Mouse (Mus musculus) adrenal gland, postnatal 4 days (tissue): ENCODE measurements around the gene Fchsd2. TPM values are rescaled to one million over a fixed set of nuclear protein-coding genes. Genes with fewer than 3 reads are reported as not detected.

Experiments
- DNase-seq, 2 experiments: peaks; one replicate each; pipeline ENCODE4 v3.0.0; 2021 to 2022; ENCODE audit warnings: low spot score in 2 of 2, mixed read lengths in 2 of 2
- total RNA-seq, 2 experiments: library from RNA; stranded (reverse); gene quantifications; 2 replicates each; pipeline ENCODE4 v1.2.3; 2021

Gene Fchsd2
- total RNA-seq, 2 experiments from 2014 or later = 37.8 to 39.9 TPM

DNA sequence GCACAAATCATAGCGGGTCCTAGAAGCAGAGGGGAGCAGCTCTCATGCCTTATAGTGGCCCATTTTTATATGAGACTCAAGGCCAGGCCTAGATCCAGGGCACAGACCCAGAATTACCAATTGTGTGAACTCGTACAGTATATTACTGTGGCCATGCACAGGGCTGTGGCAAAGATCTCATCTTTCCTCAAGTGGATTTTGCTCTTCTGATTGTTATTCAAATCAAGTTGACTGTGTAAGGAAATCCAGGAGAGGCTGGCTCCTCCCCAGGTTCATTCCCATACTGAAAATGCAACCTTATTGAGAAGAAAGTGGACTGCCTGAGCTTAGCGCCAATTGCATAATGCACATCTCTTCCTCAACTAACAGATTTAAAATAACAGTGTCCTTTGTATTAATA is 190.1 kb downstream of the Fchsd2 start:
- DNase-seq = no peak

DNA sequence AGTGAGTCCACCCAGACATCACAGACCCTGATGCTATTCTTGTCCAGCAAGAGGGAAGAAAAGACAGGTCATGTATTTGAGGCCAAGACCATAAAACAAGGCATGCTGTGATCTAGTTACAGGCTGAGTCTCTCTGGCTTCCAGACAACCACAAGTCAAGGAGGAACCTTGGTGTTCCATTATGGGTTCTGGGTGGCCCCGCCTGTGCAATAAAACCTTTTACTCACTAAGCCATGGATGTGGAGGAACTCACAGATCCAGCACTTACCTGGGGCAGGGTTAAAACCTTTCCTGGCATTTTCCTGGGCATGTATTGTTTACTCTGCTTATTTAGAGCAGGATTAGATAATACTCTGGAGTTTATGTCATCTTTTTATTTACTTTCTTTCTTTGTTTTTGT is 191.8 kb downstream of the Fchsd2 start:
- DNase-seq = no peak

DNA sequence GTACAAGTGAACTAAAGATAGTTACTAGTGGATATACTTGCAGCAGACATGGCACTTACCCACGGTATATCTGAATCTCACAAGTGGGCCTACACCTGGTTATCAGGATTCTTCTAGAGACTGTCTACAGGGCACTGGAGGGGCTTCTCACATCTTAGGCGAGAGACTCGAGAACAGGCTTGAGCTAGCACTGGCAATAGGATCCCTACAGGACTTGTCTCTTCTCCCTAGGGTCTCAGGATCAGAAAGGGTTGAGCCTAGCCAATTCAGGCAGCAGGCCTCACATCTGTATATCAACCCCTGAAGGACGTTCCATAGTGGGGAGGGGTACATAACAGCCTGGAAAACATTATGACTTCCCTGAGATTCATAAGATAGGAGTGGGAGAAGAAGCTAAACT is 194.2 kb downstream of the Fchsd2 start:
- DNase-seq = no peak

DNA sequence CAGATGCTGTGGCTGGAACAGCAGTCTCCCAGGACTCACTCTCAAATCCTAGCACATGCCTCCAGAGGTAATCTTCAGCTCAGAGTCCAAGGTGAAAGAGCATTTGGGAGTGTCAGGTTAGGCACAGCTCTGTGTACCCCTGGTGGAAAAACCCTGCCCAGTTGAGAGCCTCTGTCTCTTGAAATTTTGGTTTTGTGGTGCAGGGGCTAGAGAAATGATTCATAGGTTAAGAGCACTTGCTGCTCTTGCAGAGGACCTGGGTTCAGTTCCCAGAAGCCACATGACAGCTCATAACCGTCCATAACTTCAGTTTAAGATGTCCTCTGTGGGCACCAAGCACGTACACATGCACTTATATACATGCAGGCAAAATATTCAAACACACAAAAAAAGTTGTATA is 195.2 kb downstream of the Fchsd2 start:
- no peak for DNase-seq

DNA sequence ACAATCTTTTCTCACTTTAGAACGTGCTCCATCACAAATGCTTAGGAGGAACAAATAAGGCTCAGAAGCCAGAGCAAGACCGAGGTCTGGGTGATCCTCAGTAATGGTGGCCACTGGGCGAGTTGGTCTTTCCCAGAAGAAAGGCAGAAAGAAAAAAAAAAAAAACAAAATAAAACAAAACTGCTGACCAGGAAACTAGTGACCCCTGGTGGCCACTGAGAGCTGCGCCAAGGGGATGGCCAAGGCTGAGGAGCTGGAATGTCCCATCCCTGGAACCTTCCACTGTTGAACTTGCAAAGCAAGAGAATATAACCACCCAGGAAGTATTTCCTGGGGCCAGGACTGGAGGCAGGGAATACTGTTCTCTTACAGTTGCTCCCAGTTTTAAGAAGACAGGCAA is 195.8 kb downstream of the Fchsd2 start:
- DNase-seq = peak in 1 of 2 experiments; percentile 30

DNA sequence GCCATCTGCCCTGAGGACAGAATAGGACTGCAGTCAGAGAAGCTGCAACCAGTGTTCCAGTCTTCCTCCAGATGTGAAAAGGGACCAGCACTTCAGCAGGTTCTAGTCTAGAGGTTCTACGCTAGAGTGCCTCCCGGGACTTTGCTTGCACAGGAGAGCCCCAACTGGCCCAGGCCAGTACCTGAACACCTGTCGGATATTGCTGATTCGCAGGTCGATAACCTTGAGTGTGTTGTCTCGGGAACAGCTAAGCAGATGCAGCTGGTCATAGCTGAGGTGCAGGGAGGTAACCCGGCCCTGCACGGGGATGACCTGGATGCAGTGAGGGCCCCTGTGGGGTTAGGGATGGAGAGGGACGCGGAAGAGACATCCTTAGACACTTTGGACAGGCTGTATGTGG is 197.7 kb downstream of the Fchsd2 start:
- DNase-seq = no peak

DNA sequence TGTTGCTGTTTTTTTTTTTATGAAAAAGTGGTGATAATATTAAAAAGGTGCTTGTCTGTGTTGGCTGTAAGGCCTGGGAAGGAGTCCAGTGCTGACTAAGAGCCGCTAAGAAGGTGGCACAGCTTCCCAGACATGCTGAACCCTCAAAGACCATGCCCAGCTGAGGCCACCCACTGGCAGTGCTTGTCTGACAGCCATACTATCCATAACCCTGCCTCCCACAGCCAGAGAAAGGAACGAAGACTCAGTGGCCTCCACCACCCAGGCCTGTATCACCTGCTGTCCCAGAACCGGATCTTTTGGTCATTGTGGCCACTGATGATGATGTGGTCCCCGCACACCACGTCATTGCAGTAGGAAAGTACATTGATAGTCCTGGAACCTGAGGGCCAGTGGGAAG is 198.5 kb downstream of the Fchsd2 start:
- no peak for DNase-seq

DNA sequence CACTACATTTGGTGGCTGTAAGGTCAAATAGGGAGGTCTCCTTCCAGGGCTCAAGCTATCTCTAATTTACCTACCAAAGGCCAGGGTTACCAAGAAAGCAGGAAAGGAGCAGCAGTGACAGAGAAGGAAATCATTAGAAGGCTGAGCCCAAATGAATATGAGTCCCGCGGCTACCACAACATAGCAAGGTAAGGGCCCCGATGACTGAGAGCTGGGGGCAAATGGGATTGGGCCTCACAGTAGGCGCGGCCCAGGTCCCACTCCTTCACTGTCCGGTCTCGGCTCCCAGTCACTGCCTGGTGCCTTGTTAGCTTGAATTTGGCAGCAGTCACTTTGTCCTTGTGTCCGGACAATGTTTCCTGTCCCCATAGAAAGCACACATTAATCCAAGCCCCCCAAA is 199.0 kb downstream of the Fchsd2 start:
- no peak for DNase-seq

DNA sequence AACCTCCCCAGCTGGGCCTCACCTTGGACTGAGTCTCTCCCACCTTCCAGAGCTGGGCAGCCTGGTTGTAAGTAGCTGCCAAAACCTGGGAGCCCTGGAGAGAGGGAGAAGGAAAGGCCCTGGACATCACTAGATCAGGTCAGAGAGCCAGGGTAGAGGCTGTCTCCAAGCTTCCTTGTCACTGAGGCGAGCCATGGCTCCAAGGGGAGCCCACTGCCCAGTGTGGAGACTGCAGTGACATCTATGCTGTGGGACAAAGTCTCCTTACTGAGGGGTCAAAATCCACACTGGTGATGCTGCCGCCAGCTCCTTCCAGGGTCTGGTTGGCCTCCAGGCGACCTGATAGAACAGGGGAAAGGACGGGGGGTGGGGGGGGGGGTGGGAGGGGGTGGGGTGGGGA is 199.4 kb downstream of the Fchsd2 start:
- DNase-seq = no peak

DNA sequence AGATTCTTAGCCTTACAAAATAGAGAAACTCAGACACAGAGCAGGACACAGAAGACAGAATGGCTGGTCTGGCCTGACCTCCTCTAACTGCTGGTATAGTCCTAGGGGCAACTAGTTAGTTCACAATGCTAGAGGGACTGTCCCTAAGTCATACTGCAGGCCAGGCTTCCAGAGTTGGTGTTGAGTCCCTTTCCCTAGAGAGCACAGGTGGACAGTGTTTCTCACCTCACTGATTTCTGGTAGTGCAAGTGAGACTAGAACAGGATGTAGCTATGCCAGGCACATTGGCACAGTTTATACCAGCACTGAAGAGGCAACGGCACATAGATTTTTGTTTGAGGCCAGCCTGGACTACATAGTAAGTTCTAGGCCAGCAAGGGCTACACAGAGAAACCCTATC is 200.0 kb downstream of the Fchsd2 start:
- DNase-seq = no peak

DNA sequence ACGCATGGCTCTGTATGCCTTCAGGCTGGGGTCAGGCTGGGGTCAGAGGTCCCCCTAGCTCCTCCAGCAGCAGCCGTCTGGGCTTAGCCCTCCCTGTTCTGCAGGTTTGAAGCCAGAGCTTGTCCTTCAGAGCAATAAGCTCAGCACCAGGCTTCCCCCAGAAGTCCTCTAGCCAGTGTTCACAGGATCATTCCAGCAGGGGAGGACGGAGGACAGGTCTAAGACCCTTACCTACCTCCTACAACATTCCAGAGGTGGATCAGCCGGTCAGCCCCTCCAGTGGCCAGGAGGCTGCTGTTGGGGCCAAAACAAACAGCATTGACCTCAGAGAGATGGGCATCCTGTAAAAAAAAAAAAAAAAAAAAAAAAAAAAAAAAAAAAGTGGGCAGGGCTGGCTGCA is 200.5 kb downstream of the Fchsd2 start:
- no peak for DNase-seq

DNA sequence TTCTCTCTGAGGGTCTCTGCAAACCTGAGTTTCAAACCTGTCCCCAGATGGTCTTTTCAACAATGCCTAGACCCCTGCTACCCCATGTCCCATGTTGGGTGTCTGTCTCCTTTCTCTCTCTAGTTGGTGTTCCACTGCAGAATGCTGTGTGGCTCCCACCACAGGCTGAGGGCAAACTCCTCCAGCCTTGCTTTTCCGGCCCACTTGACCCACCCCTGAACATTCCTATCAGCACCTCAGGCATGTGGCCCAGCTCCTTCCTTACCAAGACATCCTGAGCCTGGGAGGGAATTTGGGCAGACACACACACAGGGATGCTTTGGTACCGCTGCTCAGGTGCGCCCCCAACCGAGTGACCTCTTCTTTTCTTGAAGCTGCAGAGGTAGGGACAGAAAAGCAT is 200.9 kb downstream of the Fchsd2 start:
- DNase-seq = no peak

DNA sequence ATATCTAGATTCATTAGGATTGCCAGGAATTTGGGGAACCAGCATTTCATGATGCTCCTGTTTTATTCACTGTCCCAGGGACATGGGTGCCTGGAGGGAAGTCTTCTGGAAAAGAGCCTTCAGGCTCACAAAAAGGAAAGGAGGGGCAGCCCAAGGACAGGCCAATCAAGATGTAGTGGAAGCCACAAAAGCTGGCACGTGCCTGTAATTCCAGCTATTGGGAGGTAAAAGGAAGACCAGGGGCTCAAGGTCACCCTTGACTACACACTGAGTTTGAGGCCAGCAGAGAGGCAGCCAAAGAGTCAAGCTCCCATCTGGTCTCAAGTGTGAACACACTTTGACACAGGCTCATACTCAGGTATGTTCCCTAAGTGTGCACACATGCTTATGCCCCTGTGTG is 202.8 kb downstream of the Fchsd2 start:
- no peak for DNase-seq

DNA sequence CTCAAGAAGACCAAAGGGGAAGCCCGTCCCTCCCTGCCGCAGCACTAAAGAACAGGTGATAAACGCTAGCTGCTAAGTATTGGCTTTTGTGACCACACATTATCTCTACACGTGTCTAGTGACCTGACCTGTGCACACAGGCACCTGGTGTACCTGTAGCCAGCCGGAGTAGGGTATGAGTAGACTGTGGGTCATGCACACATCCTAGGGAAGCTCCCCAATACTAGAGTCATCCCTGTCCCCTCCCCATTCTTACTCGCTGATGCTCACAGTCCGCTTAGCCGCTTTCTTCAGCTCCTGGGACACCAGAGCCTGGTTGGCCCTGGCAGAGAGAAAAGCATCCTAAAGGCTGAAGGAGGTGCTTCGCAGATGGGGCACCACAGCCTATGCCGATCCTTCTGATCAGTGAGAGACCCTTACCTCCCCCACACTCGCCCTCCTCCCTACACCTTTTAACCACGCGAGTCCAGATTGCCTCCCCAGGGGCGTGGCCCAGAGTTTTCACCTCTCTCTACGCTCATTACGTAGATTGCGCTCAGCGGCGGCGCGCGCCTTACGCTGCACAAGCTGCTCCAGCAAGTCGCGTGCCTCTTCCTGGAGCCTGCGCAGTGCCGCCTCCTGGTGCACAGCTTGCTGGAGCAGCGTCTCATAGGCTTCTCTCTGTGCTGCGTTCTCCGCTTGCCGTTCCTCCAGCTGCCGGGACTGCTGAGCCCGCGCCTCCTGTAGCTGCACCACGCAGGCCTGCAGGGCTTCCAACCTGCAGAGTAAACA is 203.8 kb downstream of the Fchsd2 start:
- DNase-seq = peak; percentile 50 to 58

DNA sequence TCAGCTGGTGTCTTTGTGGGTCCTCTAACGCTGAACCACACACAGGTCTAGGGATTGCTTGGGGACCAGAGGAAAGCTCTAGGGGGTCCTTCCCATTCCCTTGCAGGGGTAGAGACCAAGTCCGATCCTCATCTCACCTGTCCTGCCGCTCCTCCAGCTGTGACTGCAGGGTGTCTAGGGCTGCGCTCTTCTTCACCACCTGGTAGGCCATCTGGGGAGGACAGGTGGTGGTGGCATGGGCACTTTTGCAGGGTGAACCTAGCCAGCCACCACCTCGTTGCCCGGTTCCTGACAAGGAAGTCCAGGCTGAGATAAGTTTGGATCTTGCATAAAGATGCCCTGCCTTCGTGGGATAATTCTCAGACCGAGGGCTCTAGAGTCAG is 204.4 kb downstream of the Fchsd2 start:
- DNase-seq = no peak

DNA sequence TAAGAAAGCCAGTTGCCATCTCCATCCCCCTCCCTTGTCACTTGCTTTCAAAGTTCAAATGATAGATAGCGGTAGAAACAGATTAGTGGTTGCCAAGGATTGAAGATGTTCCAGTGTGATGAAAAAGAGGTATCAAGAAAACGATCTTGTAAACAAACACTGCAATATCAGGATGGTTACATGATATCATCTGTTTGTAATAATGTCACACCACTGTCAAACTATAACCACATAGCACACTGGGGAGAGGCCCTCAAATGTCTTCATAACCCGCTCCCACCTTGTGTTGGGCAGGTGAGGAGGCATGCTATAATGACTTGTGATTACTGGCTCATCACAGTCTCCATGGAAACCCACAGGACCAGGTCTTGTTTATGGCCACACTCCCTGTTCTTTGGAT is 205.7 kb downstream of the Fchsd2 start:
- DNase-seq = no peak

DNA sequence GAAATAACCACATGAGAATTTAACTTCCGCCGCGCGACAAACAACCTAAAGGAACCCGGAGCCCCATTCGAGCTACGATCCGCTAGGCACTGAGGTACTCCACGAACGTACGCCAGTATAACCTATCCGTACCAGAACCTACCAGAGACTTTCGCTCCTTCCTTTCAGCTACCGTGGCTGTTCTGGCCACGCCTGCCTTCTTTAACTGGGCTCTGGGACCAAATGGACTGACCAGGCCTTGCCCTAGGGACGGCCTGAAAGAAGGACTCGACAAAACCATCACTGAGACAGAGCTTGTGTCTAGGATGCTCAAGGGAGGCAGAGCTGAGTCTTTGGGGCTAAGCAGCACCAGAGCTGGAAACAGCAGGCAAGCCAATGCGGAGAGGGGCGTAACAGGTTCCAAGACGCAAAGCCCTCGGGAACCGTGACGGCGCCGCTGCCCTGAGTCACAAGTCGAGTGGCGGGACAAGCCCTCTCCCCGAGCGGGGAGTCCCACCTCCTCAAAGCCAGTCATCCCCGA is 208.8 kb downstream of the Fchsd2 start:
- DNase-seq = no peak

DNA sequence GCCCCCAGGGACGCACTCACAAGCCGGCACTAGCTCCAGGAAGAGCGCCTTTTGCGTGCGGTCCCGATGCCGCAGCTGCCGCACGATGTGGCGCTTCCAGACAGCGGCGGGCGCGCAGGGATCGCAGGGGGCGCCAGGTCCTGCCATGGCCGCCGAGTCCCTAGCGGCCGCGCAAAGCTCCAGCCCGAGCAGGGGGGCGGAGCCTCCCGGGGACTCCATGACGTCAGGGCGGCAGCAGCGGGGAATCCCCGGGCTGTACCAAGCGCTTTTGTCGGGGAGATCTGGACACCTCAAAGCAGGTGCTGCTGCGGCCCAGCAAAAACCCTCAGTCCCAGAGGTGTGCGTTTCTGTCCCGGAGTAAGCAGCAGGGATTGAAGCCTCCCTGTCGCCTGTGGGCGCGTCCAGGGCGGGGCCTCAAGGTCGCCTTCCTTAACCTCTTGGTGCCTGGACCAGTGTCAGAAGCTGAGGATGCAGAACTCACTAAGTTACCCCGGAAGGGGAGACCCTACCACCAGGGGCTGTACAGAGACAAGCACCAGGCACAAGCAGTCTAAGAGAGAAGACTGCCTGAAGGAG is 209.3 kb downstream of the Fchsd2 start, which contains the start of gene Atg16l2:
Gene Atg16l2, minus strand, starts transcription at position 371 of the 576 bp plus-strand sequence.
- DNase-seq = peak; percentile 74 to 89

DNA sequence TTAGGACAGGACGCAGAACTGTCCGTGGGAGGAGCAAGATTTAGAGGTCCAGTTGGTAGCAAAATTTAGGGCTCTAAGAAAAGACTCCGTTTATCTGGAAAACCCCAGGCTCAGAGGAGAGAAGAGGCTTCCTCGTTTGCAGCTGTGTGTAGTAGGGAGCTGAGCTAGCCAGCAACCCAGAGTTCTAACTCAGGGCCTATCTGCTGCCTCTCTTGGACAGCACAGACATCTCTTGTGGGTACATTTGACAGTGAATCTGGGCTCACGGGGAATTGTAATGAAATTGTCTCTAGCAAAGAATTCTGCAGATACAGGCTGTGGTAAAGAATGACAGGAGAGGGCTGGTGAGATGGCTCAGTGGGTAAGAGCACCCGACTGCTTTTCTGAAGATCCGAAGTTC is 210.0 kb downstream of the Fchsd2 start:
- DNase-seq = no peak

DNA sequence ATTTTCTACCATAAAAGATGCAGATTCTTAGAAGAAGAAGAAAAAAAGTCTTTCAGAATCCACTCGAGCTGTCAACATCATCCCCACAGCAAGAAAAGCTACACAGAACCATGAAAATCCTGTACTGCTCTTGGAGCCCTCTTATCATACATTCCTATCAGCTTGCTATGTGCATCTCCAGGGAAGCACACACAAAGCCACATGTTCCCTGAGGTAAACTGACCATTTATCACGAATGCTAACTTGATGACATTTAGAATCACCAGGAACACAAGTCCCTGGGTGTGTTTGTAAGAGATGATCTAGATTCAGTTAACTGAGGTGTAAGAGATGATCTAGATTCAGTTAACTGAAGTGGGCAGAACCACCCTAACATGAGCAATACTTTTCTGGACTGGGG is 214.2 kb downstream of the Fchsd2 start:
- DNase-seq = no peak

DNA sequence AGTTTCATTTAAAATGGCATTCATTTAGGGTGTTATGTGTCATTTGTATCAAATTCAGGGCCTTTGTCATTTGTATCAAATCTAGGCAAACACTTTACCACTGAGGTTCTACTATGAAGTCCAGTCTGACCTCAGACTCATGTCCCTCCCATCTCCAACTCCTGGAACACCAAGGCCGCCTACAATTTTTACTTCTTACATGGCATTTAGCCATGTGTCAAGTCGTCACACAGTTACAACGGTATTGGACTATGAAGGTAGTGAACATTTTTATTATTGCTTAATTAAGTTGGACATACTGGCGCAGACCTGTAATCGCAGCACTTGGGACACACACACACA is 217.3 kb downstream of the Fchsd2 start:
- DNase-seq = no peak

DNA sequence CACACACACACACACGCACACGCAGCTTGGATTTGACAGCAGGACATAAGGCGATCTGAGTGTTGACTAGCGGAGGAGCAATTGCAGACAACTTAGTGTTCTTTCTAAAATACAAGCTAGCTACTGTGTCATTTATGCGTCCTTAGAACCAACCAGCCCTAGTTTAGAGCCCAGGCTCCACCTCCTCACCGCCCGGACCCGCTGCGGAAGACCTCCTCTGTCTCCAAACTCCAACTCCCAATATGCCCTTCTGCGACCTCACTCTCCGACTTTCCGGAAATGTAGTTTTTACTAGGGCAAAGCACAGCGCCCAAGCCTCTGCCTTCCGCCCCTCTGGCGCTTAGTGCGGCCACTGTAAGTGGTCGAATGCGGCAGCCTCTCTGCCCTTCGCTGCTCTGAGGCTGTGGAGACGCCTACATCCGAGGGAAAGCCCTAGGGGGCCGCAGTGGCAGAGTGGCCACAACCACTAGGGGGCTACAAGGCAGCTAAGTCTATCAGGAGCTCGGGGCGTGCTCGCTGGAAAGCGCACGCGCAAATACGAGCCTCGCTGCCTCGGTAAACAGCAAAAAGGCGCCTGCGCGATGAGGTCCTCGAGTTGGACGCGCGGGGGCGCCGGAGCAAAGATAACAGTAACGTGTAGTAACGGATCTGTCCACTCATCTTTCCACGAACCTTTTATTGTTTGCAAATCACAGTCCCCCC is 217.8 kb downstream of the Fchsd2 start:
- DNase-seq = peak; percentile 87 to 95
